Mouse (Mus musculus): ENCODE results near the gene Slc37a1. TPM values are rescaled to one million over a fixed set of nuclear protein-coding genes. Genes with fewer than 3 reads are reported as not detected.

Slc37a1 gene
- polyA plus RNA-seq, 1 experiment = not detected

- no peak for TF ChIP-seq CTCF (IDR thresholded peaks at IDR 0.05; ENCODE audit: insufficient read depth, low read depth, low read length)
- TF ChIP-seq POLR2A (IDR thresholded peaks at IDR 0.05; ENCODE audit: insufficient read depth, low read depth, low read length) = no peak
- 35% methylated on average over 19 of the region's 19 CpGs for WGBS
Observed at GRCm38 (mm10) chr17:31281830-31282686, 4.5 kb upstream of the Slc37a1 start.

GRCm38 (mm10) chr17:31282687-31283053 lies 3.9 kb upstream of the Slc37a1 start:
- TF ChIP-seq POLR2A (IDR thresholded peaks at IDR 0.05; ENCODE audit: insufficient read depth, low read depth, low read length) (no peak), CTCF (IDR thresholded peaks at IDR 0.05; ENCODE audit: insufficient read depth, low read depth, low read length) (no peak)
- Histone ChIP-seq H3K4me3 (ENCODE audit: insufficient read depth, low read depth, low read length) (no peak overlapping the region), H3K4me1 (ENCODE audit: control insufficient read depth, insufficient read depth, low read length) (peaks cover 13% of the 10 kb centered on the region), H3K27ac (ENCODE audit: insufficient read depth, low read depth, low read length) (no peak overlapping the region)
- WGBS = 23% methylated on average over 7 of the region's 7 CpGs

More at GRCm38 (mm10) chr17:31281830-31282686, 4.5 kb upstream of the Slc37a1 start:
- H3K4me1 ChIP-seq (ENCODE audit: control insufficient read depth, insufficient read depth, low read length) = peaks cover 17% of the 10 kb centered on the region
- no peak overlapping the region for H3K4me3 ChIP-seq (ENCODE audit: insufficient read depth, low read depth, low read length)
- H3K27ac ChIP-seq (ENCODE audit: insufficient read depth, low read depth, low read length) = no peak overlapping the region

GRCm38 (mm10) chr17:31285867-31286266 lies 725 bp upstream of the Slc37a1 start:
- WGBS = 72% methylated on average over 2 of the region's 2 CpGs
- no peak overlapping the region for H3K4me3 ChIP-seq (ENCODE audit: insufficient read depth, low read depth, low read length)
- H3K4me1 ChIP-seq (ENCODE audit: control insufficient read depth, insufficient read depth, low read length) = peaks cover 9% of the 10 kb centered on the region
- TF ChIP-seq POLR2A (IDR thresholded peaks at IDR 0.05; ENCODE audit: insufficient read depth, low read depth, low read length) (no peak), CTCF (IDR thresholded peaks at IDR 0.05; ENCODE audit: insufficient read depth, low read depth, low read length) (no peak)
- H3K27ac ChIP-seq (ENCODE audit: insufficient read depth, low read depth, low read length) = no peak overlapping the region

GRCm38 (mm10) chr17:31287216-31287615 lies 624 bp downstream of the Slc37a1 start:
- H3K27ac ChIP-seq (ENCODE audit: insufficient read depth, low read depth, low read length) = no peak overlapping the region
- peaks cover 9% of the 10 kb centered on the region for H3K4me1 ChIP-seq (ENCODE audit: control insufficient read depth, insufficient read depth, low read length)
- 89% methylated on average over 3 of the region's 3 CpGs for WGBS
- no peak overlapping the region for H3K4me3 ChIP-seq (ENCODE audit: insufficient read depth, low read depth, low read length)
- TF ChIP-seq POLR2A (IDR thresholded peaks at IDR 0.05; ENCODE audit: insufficient read depth, low read depth, low read length) (no peak), CTCF (IDR thresholded peaks at IDR 0.05; ENCODE audit: insufficient read depth, low read depth, low read length) (no peak)

GRCm38 (mm10) chr17:31288999-31289726 lies 2.6 kb downstream of the Slc37a1 start:
- H3K27ac ChIP-seq (ENCODE audit: insufficient read depth, low read depth, low read length) = no peak overlapping the region
- H3K4me1 ChIP-seq (ENCODE audit: control insufficient read depth, insufficient read depth, low read length) = peaks cover 4% of the 10 kb centered on the region
- no peak for TF ChIP-seq POLR2A (IDR thresholded peaks at IDR 0.05; ENCODE audit: insufficient read depth, low read depth, low read length)
- TF ChIP-seq CTCF (IDR thresholded peaks at IDR 0.05; ENCODE audit: insufficient read depth, low read depth, low read length) = no peak
- WGBS = 30% methylated on average over 7 of the region's 7 CpGs
- H3K4me3 ChIP-seq (ENCODE audit: insufficient read depth, low read depth, low read length) = no peak overlapping the region

GRCm38 (mm10) chr17:31290311-31290710 lies 3.7 kb downstream of the Slc37a1 start:
- no peak overlapping the region for H3K4me3 ChIP-seq (ENCODE audit: insufficient read depth, low read depth, low read length)
- no peak overlapping the region for H3K27ac ChIP-seq (ENCODE audit: insufficient read depth, low read depth, low read length)
- TF ChIP-seq POLR2A (IDR thresholded peaks at IDR 0.05; ENCODE audit: insufficient read depth, low read depth, low read length) (no peak), CTCF (IDR thresholded peaks at IDR 0.05; ENCODE audit: insufficient read depth, low read depth, low read length) (no peak)
- peaks cover 4% of the 10 kb centered on the region for H3K4me1 ChIP-seq (ENCODE audit: control insufficient read depth, insufficient read depth, low read length)

- WGBS = 75% methylated on average over 6 of the region's 6 CpGs
- TF ChIP-seq POLR2A (IDR thresholded peaks at IDR 0.05; ENCODE audit: insufficient read depth, low read depth, low read length) (no peak), CTCF (IDR thresholded peaks at IDR 0.05; ENCODE audit: insufficient read depth, low read depth, low read length) (no peak)
- peaks cover 8% of the 10 kb centered on the region for H3K4me1 ChIP-seq (ENCODE audit: control insufficient read depth, insufficient read depth, low read length)
Observed at GRCm38 (mm10) chr17:31290859-31291258, 4.3 kb downstream of the Slc37a1 start.

GRCm38 (mm10) chr17:31294363-31295214 lies 8.0 kb downstream of the Slc37a1 start:
- peaks cover 19% of the 10 kb centered on the region for H3K4me1 ChIP-seq (ENCODE audit: control insufficient read depth, insufficient read depth, low read length)
- WGBS = 88% methylated on average over 15 of the region's 15 CpGs
- H3K27ac ChIP-seq (ENCODE audit: insufficient read depth, low read depth, low read length) = no peak overlapping the region
- no peak overlapping the region for H3K4me3 ChIP-seq (ENCODE audit: insufficient read depth, low read depth, low read length)
- TF ChIP-seq POLR2A (IDR thresholded peaks at IDR 0.05; ENCODE audit: insufficient read depth, low read depth, low read length) (no peak), CTCF (IDR thresholded peaks at IDR 0.05; ENCODE audit: insufficient read depth, low read depth, low read length) (no peak)

More at GRCm38 (mm10) chr17:31290859-31291258, 4.3 kb downstream of the Slc37a1 start:
- H3K27ac ChIP-seq (ENCODE audit: insufficient read depth, low read depth, low read length) = no peak overlapping the region
- no peak overlapping the region for H3K4me3 ChIP-seq (ENCODE audit: insufficient read depth, low read depth, low read length)
